In genomic region chr1:151200620-151201019, GRCm38 (mm10) we compare ENCODE assay signal across 17 mouse cellular contexts. TPM values are rescaled to one million over a fixed set of nuclear protein-coding genes. Genes with fewer than 3 reads are reported as not detected.
DNase-seq lines count a peak whose midpoint lies in the region; ATAC-seq lines count a peak whose summit lies in the region.
"Not testable (repeated sequence)": the region's sequence is repeated elsewhere in the genome, so short reads cannot be mapped to it uniquely, and the experiment has no call there.
"Had no signal": no experiment of that assay in that cellular context is flagged by ENCODE, and none has a peak within 500 bp of the region (broad histone marks: within the 10 kb centered on the region; RNA-seq: fewer than 3 reads in every experiment).

No protein-coding gene starts in this region.

- H3K9me3 ChIP-seq in embryonic facial prominence, embryonic 13.5 days; forebrain, embryonic 13.5 days (replicated peaks); heart, embryonic 16.5 days (replicated peaks; ENCODE audit: control insufficient read depth, low read length); kidney, embryonic 15.5 days (replicated peaks); midbrain, embryonic 14.5 days (ENCODE audit: control insufficient read depth, low read length): not testable (repeated sequence)

- not testable (repeated sequence) for H3K4me1 ChIP-seq in embryonic facial prominence, embryonic 13.5 days; forebrain, embryonic 13.5 days; heart, embryonic 16.5 days (ENCODE audit: control insufficient read depth, insufficient read depth, low read length); kidney, embryonic 15.5 days; midbrain, embryonic 14.5 days (ENCODE audit: control insufficient read depth, insufficient read depth, low read length)

- H3K4me2 ChIP-seq in embryonic facial prominence, embryonic 13.5 days; forebrain, embryonic 13.5 days; heart, embryonic 16.5 days (ENCODE audit: low read depth, low read length); kidney, embryonic 15.5 days; midbrain, embryonic 14.5 days (ENCODE audit: low read length): not testable (repeated sequence)

- not testable (repeated sequence) for H3K36me3 ChIP-seq in embryonic facial prominence, embryonic 13.5 days; forebrain, embryonic 13.5 days (ENCODE audit: poor library complexity, severe bottlenecking); heart, embryonic 16.5 days (ENCODE audit: control insufficient read depth, insufficient read depth); kidney, embryonic 15.5 days; midbrain, embryonic 14.5 days (ENCODE audit: control insufficient read depth, insufficient read depth, low read length)

- ATAC-seq in embryonic facial prominence, embryonic 13.5 days (ENCODE audit: insufficient number of reproducible peaks, insufficient read depth, low FRiP score, low TSS enrichment, low read depth), result peak; percentile 67; the same call in 1 of the 2 replicates
- 0 out of 2 replicates have a peak, but pooled peaks have one; percentile 27 for ATAC-seq in forebrain, embryonic 13.5 days
- ATAC-seq in heart, embryonic 16.5 days (replicated peaks; ENCODE audit: extremely low read depth, insufficient read depth, low FRiP score), result 0 out of 2 replicates have a peak, but pooled peaks have one; percentile 10
- ATAC-seq in kidney, embryonic 15.5 days (replicated peaks; ENCODE audit: low FRiP score), result 0 out of 2 replicates have a peak, but pooled peaks have one; percentile 36
- 0 out of 2 replicates have a peak, but pooled peaks have one; percentile 58 for ATAC-seq in midbrain, embryonic 14.5 days (ENCODE audit: low FRiP score, low TSS enrichment)

- not testable (repeated sequence) for H3K9ac ChIP-seq in embryonic facial prominence, embryonic 13.5 days; forebrain, embryonic 13.5 days; heart, embryonic 16.5 days (ENCODE audit: low read length); kidney, embryonic 15.5 days; midbrain, embryonic 14.5 days (replicated peaks; ENCODE audit: low read length)

- H3K27ac ChIP-seq in embryonic facial prominence, embryonic 13.5 days; forebrain, embryonic 13.5 days; heart, embryonic 16.5 days (ENCODE audit: low read length); kidney, embryonic 15.5 days; midbrain, embryonic 14.5 days (replicated peaks; ENCODE audit: low read depth, low read length): not testable (repeated sequence)

- not testable (repeated sequence) for H3K4me3 ChIP-seq in embryonic facial prominence, embryonic 13.5 days; forebrain, embryonic 13.5 days; heart, embryonic 16.5 days (ENCODE audit: low read length); kidney, embryonic 15.5 days (replicated peaks); midbrain, embryonic 14.5 days (replicated peaks; ENCODE audit: low read depth, low read length)

- DNase-seq in midbrain, embryonic 14.5 days, result not testable (repeated sequence)

- H3K27me3 ChIP-seq in embryonic facial prominence, embryonic 13.5 days; forebrain, embryonic 13.5 days; heart, embryonic 16.5 days (ENCODE audit: control insufficient read depth, insufficient read depth, low read length); kidney, embryonic 15.5 days; midbrain, embryonic 14.5 days (ENCODE audit: control insufficient read depth, insufficient read depth, low read length): not testable (repeated sequence)

RNA-seq across cellular contexts. Expression of gene Gm47995, which starts 2.4 kb away (rescaled TPM):
- not detected in 2 replicates for polyA plus RNA-seq in embryonic facial prominence, embryonic 13.5 days (2015; fragmentation: Nextera tagmentation; extraction: Ambion mirVana)
- not detected in 2 replicates for polyA plus RNA-seq in forebrain, embryonic 13.5 days (2015; fragmentation: Nextera tagmentation; extraction: Ambion mirVana)
- not detected in 2 replicates for polyA plus RNA-seq in heart, embryonic 16.5 days (2015; fragmentation: Nextera tagmentation; extraction: Ambion mirVana)
- polyA plus RNA-seq in kidney, embryonic 15.5 days (2015; fragmentation: Nextera tagmentation; extraction: Ambion mirVana), result 0.25 and 0.51 TPM in 2 replicates
- not detected in 2 replicates for polyA plus RNA-seq in midbrain, embryonic 14.5 days (2014; fragmentation: Nextera tagmentation; extraction: Ambion mirVana)
- polyA plus RNA-seq: adrenal gland, adult 2 months; brain, embryonic 14.5 days; cerebellum, adult 2 months; cortical plate, adult 2 months; embryonic facial prominence, embryonic 10.5 days; embryonic facial prominence, embryonic 12.5 days; embryonic facial prominence, embryonic 15.5 days; erythroblast, embryonic 14.5 days; forebrain, embryonic 10.5 days; forebrain, embryonic 14.5 days; forebrain, postnatal 0 days had no signal

RNA-seq across cellular contexts. Expression of gene 3110040M04Rik, which starts 3.3 kb away (rescaled TPM):
- not detected in 2 replicates for polyA plus RNA-seq in embryonic facial prominence, embryonic 13.5 days (2015; fragmentation: Nextera tagmentation; extraction: Ambion mirVana)
- polyA plus RNA-seq in forebrain, embryonic 13.5 days (2015; fragmentation: Nextera tagmentation; extraction: Ambion mirVana), result not detected in 2 replicates
- not detected in 2 replicates for polyA plus RNA-seq in heart, embryonic 16.5 days (2015; fragmentation: Nextera tagmentation; extraction: Ambion mirVana)
- 0.42 and 0.55 TPM in 2 replicates for polyA plus RNA-seq in kidney, embryonic 15.5 days (2015; fragmentation: Nextera tagmentation; extraction: Ambion mirVana)
- polyA plus RNA-seq in midbrain, embryonic 14.5 days (2014; fragmentation: Nextera tagmentation; extraction: Ambion mirVana), result not detected in 2 replicates
- polyA plus RNA-seq: adrenal gland, adult 2 months; brain, embryonic 14.5 days; C2C12; cerebellum, adult 2 months; cortical plate, adult 2 months; embryonic facial prominence, embryonic 10.5 days; embryonic facial prominence, embryonic 12.5 days; embryonic facial prominence, embryonic 15.5 days; forebrain, embryonic 10.5 days; forebrain, embryonic 14.5 days; forebrain, postnatal 0 days had no signal

RNA-seq across cellular contexts. Expression of gene Gm8947, which starts 8.4 kb away (rescaled TPM):
- not detected in 2 replicates for polyA plus RNA-seq in embryonic facial prominence, embryonic 13.5 days (2015; fragmentation: Nextera tagmentation; extraction: Ambion mirVana)
- not detected in 2 replicates for polyA plus RNA-seq in forebrain, embryonic 13.5 days (2015; fragmentation: Nextera tagmentation; extraction: Ambion mirVana)
- not detected in 2 replicates for polyA plus RNA-seq in heart, embryonic 16.5 days (2015; fragmentation: Nextera tagmentation; extraction: Ambion mirVana)
- 0.26 and 0.46 TPM in 2 replicates for polyA plus RNA-seq in kidney, embryonic 15.5 days (2015; fragmentation: Nextera tagmentation; extraction: Ambion mirVana)
- polyA plus RNA-seq in midbrain, embryonic 14.5 days (2014; fragmentation: Nextera tagmentation; extraction: Ambion mirVana), result not detected in 2 replicates
- polyA plus RNA-seq: adrenal gland, adult 2 months; brain, embryonic 14.5 days; cerebellum, adult 2 months; cortical plate, adult 2 months; embryonic facial prominence, embryonic 10.5 days; erythroblast, embryonic 14.5 days; forebrain, embryonic 14.5 days; forebrain, postnatal 0 days had no signal

RNA-seq across cellular contexts. Expression of gene Gm47996, which starts 9.3 kb away (rescaled TPM):
- 0.30 TPM in 1 of 2 replicates, not detected in the other for polyA plus RNA-seq in embryonic facial prominence, embryonic 13.5 days (2015; fragmentation: Nextera tagmentation; extraction: Ambion mirVana)
- not detected in 2 replicates for polyA plus RNA-seq in forebrain, embryonic 13.5 days (2015; fragmentation: Nextera tagmentation; extraction: Ambion mirVana)
- polyA plus RNA-seq in heart, embryonic 16.5 days (2015; fragmentation: Nextera tagmentation; extraction: Ambion mirVana), result not detected in 2 replicates
- 0.19 and 0.71 TPM in 2 replicates for polyA plus RNA-seq in kidney, embryonic 15.5 days (2015; fragmentation: Nextera tagmentation; extraction: Ambion mirVana)
- not detected in 2 replicates for polyA plus RNA-seq in midbrain, embryonic 14.5 days (2014; fragmentation: Nextera tagmentation; extraction: Ambion mirVana)
- polyA plus RNA-seq: adrenal gland, adult 2 months; C2C12; cerebellum, adult 2 months; cortical plate, adult 2 months; embryonic facial prominence, embryonic 10.5 days; embryonic facial prominence, embryonic 12.5 days; embryonic facial prominence, embryonic 15.5 days; erythroblast, embryonic 14.5 days; forebrain, embryonic 10.5 days; forebrain, embryonic 14.5 days; forebrain, postnatal 0 days had no signal

RNA-seq across cellular contexts. Expression of gene Gm47985, which starts 18.3 kb away (rescaled TPM):
- 0.36 TPM in 1 of 2 replicates, not detected in the other for polyA plus RNA-seq in embryonic facial prominence, embryonic 13.5 days (2015; fragmentation: Nextera tagmentation; extraction: Ambion mirVana)
- 0.14 and 0.25 TPM in 2 replicates for polyA plus RNA-seq in forebrain, embryonic 13.5 days (2015; fragmentation: Nextera tagmentation; extraction: Ambion mirVana)
- 0.14 and 0.28 TPM in 2 replicates for polyA plus RNA-seq in heart, embryonic 16.5 days (2015; fragmentation: Nextera tagmentation; extraction: Ambion mirVana)
- polyA plus RNA-seq in kidney, embryonic 15.5 days (2015; fragmentation: Nextera tagmentation; extraction: Ambion mirVana), result 0.22 and 0.31 TPM in 2 replicates
- polyA plus RNA-seq in midbrain, embryonic 14.5 days (2014; fragmentation: Nextera tagmentation; extraction: Ambion mirVana), result 0.16 TPM in 1 of 2 replicates, not detected in the other
- polyA plus RNA-seq: adrenal gland, adult 2 months; brain, embryonic 14.5 days; cerebellum, adult 2 months; cortical plate, adult 2 months; embryonic facial prominence, embryonic 15.5 days; erythroblast, embryonic 14.5 days; forebrain, embryonic 14.5 days; forebrain, postnatal 0 days had no signal

Comparison
In these comparisons a context has a peak if more than half of its experiments do, and no peak if none do; other contexts are left out.
1. ATAC-seq: peak in every context shown above with its lines; median percentile 67 in embryonic facial prominence, embryonic 13.5 days; 58 in midbrain, embryonic 14.5 days; 36 in kidney, embryonic 15.5 days; 27 in forebrain, embryonic 13.5 days; 10 in heart, embryonic 16.5 days.